Mouse (Mus musculus) frontal cortex, adult 2 months (tissue): ENCODE data around the gene Sorcs2. TPM values are rescaled to one million over a fixed set of nuclear protein-coding genes. Genes with fewer than 3 reads are reported as not detected.
A peak's percentile ranks its signal among the peaks of the same experiment; 100 is the strongest.

Experiments used
- DNase-seq, 2 experiments: peaks; one replicate each; pipeline ENCODE4 v3.0.0; 2022; ENCODE audit warnings: low spot score in 1 of 2; ENCODE audit errors: extremely low spot score in 1 of 2
- polyA plus RNA-seq: library from polyadenylated mRNA; depleted of rRNA; stranded (reverse); fragments of >200 nt; gene quantifications from 2 replicates; pipeline ENCODE4 v1.2.3, GENCODE M21; 2012

Gene Sorcs2
- polyA plus RNA-seq, 1 experiment, result 30.7 TPM

DNA sequence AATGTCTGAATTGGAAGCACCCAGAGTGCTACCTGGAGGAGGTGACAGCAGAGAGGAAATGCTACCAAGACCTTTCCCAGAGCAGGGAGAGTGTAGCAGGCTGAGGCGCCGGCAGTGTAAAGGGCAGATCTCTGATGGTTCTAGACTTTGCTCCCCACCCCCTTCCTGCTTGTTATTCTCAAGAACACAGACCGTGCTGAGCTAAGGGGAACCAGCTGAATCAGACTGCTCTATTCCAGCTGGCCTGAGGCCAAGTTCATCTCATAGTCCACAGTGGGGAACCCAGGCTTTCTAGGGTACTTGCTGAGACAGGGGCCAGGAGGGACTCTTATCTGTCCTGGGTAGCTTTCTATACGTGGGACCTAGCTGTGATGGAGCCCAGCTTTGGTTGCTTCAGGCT, 298.3 kb downstream of the Sorcs2 start:
- DNase-seq, result peak in 1 of 2 experiments; percentile 27

DNA sequence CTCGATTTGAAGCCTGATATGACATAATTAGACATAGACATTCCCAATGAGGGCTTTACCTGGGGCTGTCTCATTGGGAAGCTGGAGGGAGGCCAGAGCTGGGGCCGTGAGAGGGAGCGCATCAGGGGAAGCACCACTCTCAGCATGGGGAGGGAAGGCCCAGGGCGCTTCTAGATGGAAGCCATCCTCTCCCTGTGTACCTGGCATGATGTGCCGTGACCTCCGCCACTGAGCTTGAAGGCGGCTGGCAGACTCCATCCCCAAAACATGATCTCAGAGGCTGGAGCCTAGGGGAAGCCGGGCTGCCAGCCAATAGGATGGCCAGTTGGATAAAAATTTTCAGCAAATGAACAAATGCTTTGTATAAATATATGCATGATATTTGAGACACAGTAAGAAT, 301.9 kb downstream of the Sorcs2 start:
- DNase-seq, result no peak

DNA sequence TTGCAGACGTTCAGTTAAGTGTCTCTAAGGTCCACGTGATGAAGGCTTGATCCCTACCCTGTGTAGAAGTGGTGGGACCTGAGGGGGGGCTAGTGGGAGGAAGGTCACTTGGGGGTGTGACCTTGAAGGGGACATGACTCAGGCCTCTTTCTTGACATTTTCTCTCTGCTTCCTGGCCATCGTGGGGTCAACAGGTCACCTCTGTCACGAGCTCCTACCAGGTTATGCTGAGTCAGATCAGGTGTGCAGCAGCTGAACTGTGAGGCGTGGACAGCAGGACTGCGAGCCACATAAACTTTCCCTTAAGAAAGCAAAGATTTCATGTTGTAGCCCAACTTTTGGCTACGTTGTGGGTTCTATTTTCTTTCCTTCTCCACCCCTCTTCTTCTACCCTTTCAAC, 307.9 kb downstream of the Sorcs2 start:
- no peak for DNase-seq

GRCm38 (mm10) chr5:36089243-36089642, 308.7 kb downstream of the Sorcs2 start:
- DNase-seq, result no peak

DNA sequence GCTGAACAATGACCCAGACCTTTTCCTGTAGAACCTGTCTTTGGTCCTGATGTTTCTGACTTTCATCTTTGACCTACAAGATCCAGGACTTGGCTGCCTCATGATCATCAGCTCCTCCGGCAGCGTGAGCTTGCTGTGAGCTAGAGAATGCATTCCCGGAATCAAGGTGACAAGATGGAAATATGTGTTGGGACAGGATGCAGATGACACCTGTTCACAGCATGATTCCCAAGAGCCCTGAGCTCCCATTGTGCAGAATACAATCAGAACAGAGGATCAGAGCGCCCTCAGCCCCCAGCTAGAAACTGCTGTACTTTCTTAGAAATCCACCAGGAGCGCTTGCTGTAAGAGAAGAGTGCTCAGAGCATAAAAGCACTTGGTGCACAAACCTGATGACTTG, 311.0 kb downstream of the Sorcs2 start:
- no peak for DNase-seq

GRCm38 (mm10) chr5:36085621-36086020, 312.3 kb downstream of the Sorcs2 start:
- DNase-seq, result peak; percentile 86 to 89

GRCm38 (mm10) chr5:36083869-36084565, 313.9 kb downstream of the Sorcs2 start:
- DNase-seq, result peak in 1 of 2 experiments; percentile 48

GRCm38 (mm10) chr5:36081021-36081420, 316.9 kb downstream of the Sorcs2 start:
- no peak for DNase-seq

DNA sequence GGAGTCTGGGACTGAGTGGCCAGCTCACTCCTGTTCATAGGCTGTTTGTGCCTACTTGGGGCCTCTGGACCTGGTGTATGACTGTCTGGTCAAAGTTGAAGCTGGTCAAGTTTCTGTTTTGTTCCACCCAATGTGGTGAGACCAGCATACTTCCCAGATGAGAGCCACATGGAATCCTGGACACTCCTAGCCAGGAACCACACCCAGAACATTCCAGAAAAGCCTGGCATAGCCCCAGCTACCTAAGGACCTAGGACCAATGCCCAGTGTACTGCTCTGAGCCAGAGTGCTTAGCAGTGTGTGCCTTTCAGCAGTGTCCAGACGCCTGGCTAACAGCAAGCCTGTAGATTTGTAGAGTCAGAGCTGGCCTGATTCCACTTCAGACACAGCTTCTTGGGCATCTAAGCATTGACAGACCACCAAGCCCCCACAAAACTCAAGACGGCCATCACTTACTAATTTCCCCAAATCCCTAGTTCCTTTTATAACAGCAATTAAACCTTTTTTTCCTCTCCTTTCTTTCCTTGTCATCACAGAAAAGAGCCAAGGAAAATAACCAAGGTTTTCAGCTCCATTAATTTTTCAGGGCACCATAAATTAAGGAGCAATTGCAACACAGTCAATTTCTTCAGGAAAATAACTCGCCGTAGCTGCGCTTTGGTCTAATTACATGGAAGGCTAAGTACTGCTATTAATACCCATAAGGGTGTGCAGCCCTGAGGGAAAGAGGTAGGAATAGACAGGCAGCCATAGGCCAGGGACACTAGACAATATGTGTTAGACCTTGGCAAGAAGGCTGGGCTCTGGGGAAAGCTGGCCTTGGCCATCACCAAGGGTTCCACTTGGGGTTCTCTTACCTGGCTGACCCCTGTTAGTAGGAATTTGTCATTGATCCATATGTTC, 322.5 kb downstream of the Sorcs2 start:
- no peak for DNase-seq

DNA sequence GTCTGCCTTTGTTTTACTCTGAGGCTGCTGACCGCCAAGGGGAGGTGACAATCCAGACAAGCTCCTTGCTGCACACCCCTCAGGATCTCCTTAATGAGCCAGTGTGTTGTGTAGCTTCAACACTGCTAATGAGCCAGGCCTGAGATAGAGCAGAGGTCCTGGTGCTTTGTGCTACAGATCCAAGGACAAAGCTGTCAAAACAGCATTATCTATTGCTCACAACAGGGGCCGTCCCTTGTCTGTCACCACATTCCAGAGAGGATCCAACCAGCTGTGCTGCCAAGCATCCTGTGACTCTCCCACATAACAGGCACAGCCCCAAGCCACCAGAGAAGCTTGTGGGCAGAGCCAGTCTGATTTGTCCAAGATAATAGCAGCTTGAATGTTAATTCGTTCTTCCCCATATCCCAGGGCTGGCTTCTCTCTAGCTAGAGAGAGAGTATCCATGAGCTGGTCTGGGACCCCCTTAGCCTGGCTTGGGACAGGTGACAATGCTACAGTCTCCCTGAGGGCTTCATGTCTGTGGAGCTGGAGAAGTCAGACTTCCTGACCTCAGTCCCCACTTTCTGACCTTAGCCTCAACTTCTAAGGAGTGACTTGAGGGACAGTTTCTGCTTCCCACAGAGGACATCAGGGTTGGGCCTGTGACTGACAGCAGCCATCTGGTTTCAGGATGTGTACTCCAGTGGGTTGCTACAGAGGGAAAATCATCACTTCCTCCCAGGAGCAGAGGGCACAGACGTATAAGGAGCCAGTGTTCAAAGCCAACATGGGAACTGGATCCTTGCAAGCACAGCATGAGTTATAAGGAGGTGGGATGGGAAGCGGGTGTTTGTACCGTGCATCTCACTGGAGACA, 328.2 kb downstream of the Sorcs2 start:
- peak; percentile 33 to 67 for DNase-seq

DNA sequence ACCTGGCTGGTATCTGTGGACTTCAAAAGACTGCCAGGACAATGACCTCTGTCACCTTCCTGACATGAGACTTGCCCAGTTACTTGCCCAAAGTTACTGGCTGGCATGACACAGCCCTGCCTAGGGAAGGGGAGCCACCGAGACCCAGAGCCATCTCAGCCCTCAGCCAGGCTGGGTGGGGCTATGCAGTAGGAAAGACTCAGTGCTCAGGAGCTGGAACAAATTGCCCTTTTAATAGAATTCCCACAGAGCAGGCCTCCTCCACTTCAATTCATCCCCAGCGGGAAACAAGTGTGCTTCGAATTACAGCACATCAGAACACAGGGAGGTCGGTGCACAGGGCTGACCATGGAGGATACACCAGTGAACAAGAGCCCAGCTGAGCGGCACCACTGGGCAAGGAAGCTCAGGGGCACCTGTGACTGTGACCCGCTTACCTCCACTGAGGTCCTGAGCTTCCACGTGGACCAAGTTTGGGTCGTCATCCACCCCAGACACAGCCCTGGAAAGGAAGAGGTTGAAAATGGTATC, 330.2 kb downstream of the Sorcs2 start:
- DNase-seq, result no peak

DNA sequence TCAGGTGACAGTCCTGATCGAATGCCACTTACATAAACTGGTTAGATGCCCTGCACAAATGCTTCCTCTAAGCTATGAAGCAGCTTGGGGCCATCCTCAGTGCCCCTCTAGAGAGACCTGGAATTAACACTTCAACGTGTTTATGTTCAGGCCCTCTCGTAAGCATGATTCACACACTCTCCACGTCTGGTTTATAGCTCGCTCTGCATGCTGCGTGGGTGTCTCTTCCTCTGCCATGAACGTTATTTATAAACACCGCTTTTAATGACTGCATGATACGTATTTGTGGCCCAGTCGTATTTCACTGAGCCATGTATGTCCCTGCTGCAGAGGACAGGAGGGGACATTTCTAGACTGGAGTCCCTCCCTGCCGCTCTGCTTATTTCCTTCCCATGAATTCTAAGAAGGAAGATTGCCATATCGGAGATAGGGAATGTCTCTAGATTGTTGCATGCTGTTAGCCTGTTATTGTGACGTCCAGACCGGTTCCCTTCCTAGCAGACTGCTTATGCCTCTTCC, 340.1 kb downstream of the Sorcs2 start:
- peak in 1 of 2 experiments; percentile 28 for DNase-seq

DNA sequence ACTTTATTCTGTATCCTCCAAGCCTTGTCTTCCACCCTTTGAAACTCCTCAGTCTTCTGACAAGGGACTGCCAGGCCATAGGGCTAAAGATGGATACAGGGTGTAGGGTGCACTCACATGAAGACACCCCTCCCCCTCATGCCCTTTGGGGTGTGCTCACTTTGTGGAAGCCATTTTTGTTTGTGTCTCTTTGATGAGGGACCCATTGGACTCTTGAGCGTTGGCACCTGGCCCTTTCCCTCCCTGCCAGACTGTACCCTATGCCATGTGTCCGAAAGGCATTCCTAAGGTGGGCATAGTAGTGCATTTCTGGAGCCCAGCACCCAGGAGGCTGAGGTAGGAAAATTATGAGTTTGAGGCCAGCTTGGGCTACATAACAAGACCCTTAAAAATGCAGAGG, 341.0 kb downstream of the Sorcs2 start:
- no peak for DNase-seq

DNA sequence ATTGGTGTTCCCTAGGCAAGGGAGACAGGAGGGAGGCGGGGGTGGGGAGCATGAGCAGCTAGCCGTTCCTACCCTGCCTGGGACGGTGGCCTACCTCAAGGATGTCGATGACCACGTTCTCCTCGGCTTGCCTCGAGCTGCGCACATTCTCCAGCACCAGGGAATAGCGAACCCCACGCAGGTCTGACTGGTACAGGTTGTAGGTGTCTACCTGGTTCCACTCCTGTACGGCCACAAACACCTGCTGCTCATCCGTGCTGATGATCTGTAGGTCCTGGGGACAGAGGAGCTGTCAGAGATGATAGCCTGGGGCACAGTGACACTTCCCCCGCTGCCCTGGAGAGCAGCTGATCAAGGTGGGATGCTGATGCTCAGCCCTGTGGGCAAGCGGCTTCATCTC, 342.1 kb downstream of the Sorcs2 start:
- DNase-seq, result no peak

GRCm38 (mm10) chr5:36054498-36054897, 343.4 kb downstream of the Sorcs2 start:
- no peak for DNase-seq

GRCm38 (mm10) chr5:36043154-36043553, 354.8 kb downstream of the Sorcs2 start:
- DNase-seq, result no peak

DNA sequence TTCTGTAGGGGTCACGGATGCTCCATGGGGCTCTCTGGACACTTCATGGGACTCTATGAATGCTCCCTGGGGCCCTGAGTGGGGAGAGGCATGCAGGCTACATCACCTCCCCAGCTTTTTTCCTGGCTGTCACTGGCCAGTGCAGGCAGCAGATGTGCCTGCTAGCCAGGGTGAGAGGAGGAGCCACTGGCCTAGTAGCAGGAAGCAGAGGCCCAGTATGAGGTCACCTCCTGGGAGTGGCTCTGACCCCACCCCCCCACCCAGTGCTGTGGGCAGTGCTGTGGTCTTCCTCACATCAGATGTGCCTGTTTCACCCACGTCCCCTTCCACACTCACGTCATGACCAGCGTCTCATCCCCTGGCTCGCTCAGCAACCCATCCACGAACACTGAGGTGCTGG, 356.2 kb downstream of the Sorcs2 start:
- DNase-seq, result no peak

- DNase-seq, result no peak
Measured at GRCm38 (mm10) chr5:36041236-36041562, 356.7 kb downstream of the Sorcs2 start.

- no peak for DNase-seq
Measured at GRCm38 (mm10) chr5:36040398-36041235, 357.3 kb downstream of the Sorcs2 start.

- no peak for DNase-seq
Measured at GRCm38 (mm10) chr5:36039596-36039995, 358.3 kb downstream of the Sorcs2 start.
